Mouse (Mus musculus) kidney, embryonic 15.5 days (tissue): ENCODE data around the gene Pign. TPM values are rescaled to one million over a fixed set of nuclear protein-coding genes. Genes with fewer than 3 reads are reported as not detected.

ENCODE experiments used
- ATAC-seq: fragments of 200-750 bp; cut with Nextera tagmentation; replicated peaks from 2 replicates; pipeline ENCODE4 v1.8.0; 2017; ENCODE audit warnings: moderate TSS enrichment; ENCODE audit not compliant: low FRiP score
- H3K27ac ChIP-seq: fragments of 300-500 bp; sonication (generic); 2 replicates; pipeline ENCODE4 v1.5.1; 2015; ENCODE audit warnings: mild to moderate bottlenecking, inconsistent platforms
- H3K27me3 ChIP-seq: fragments of 300-500 bp; sonication (generic); 2 replicates; pipeline ENCODE4 v1.6.1; 2015; ENCODE audit warnings: inconsistent platforms
- H3K36me3 ChIP-seq: fragments of 300-500 bp; sonication (generic); 2 replicates; pipeline ENCODE4 v1.6.1; 2015; ENCODE audit warnings: inconsistent platforms
- H3K4me1 ChIP-seq: fragments of 300-500 bp; sonication (generic); 2 replicates; pipeline ENCODE4 v1.6.1; 2015; ENCODE audit warnings: inconsistent platforms
- H3K4me2 ChIP-seq: fragments of 300-500 bp; sonication (generic); 2 replicates; pipeline ENCODE4 v1.6.1; 2015; ENCODE audit warnings: moderate library complexity, mild to moderate bottlenecking, inconsistent platforms
- H3K4me3 ChIP-seq: fragments of 300-500 bp; sonication (generic); replicated peaks from 2 replicates; pipeline ENCODE4 v1.5.1; 2015; ENCODE audit warnings: mild to moderate bottlenecking, inconsistent platforms
- H3K9ac ChIP-seq: fragments of 300-500 bp; sonication (generic); 2 replicates; pipeline ENCODE4 v1.6.1; 2015; ENCODE audit warnings: mild to moderate bottlenecking, inconsistent platforms
- H3K9me3 ChIP-seq: fragments of 300-500 bp; sonication (generic); replicated peaks from 2 replicates; pipeline ENCODE4 v1.6.1; 2016; ENCODE audit warnings: inconsistent platforms
- WGBS: fragments of 180-500 bp; shearing (Covaris S2); methylation state at CpG from one replicate; pipeline ENCODE4 v1.1.7; 2015; ENCODE audit warnings: mixed read lengths; 5-methylcytosine and 5-hydroxymethylcytosine counted together
- polyA plus RNA-seq: library from polyadenylated mRNA; unstranded; fragments of >200 nt; fragmentation: Nextera tagmentation; extraction: Ambion mirVana; gene quantifications from 2 replicates; pipeline ENCODE4 v1.2.1, GENCODE M21; 2015

The Pign gene
- polyA plus RNA-seq, 1 experiment from 2014 or later = 14.0 TPM

DNA sequence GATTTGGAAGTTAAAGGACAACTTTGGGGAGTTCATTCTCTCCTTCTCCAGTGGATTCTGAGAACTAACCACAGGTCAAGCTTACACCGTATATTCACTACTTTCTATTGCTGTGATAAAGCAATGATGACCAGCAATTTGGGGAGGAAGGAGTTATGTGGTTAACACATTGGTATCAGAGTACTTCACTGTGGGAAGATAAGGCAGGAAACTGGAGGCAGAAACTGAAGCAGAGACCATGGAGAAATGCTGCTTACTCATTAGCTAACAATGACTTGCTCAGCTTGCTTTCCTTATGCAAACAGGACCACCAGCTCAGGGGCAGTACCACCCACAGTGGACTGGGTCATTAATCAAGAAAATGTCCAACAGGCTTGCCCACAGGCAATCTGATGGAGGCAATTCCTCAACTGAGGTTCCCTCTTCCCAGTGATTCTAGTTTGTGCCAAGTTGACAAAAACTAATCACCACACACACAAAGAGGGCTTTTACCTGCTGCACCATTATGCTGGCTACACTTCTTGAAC lies 108.2 kb downstream of the Pign start:
- Histone ChIP-seq H3K4me2 (no peak overlapping the region), H3K9me3 (no peaks in the 10 kb centered on the region), H3K27me3 (no peaks in the 10 kb centered on the region), H3K4me1 (no peaks in the 10 kb centered on the region), H3K27ac (no peak overlapping the region), H3K4me3 (no peak overlapping the region), H3K36me3 (peaks cover 11% of the 10 kb centered on the region), H3K9ac (no peak overlapping the region)
- WGBS = 33% methylated on average over 1 of the region's 1 CpGs
- ATAC-seq = peak; percentile 86

DNA sequence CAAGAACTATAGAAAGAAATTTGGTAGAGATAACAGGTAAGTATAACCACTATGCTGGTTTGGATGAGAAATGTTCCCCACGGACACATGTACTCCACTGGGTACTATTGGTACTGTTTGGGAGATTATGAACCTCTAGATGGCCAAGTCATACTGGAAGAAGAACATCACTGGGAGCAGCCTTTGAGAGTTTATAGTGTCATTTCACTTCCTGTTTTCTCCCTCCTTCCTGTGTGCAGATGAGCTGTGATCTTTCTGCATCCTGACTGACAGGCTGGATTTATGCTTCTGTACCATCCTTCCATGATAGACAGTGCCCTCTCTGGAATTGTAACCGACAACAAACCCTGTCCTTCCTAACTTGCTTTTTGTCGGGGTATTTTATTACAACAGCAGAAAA lies 110.3 kb downstream of the Pign start:
- Histone ChIP-seq H3K9ac (no peak overlapping the region), H3K9me3 (no peaks in the 10 kb centered on the region), H3K36me3 (peaks cover 11% of the 10 kb centered on the region), H3K4me3 (no peak overlapping the region), H3K27ac (no peak overlapping the region), H3K27me3 (no peaks in the 10 kb centered on the region), H3K4me2 (no peak overlapping the region), H3K4me1 (no peaks in the 10 kb centered on the region)
- 86% methylated on average over 3 of the region's 3 CpGs for WGBS
- no peak for ATAC-seq

DNA sequence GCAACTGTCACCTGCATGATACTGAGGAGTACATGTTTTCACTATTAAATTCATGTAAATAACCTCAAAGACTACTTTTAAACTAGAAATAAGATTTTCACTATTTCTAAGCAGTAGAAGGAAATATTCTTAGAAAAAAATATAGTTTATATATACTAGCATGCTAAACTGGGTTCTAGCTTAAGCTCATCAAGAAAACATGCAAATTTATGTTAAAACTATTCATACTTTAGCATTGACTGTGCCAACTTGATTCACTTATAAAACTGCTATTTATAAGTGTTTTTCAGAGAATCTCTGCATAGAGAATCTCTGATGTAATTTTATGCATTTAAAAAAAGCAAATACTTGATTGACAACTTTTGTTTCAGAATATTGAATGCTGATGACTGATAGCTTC lies 113.3 kb downstream of the Pign start:
- no peak overlapping the region for H3K4me3 ChIP-seq
- no peak for ATAC-seq
- H3K36me3 ChIP-seq = peaks cover 12% of the 10 kb centered on the region
- H3K27me3 ChIP-seq = no peaks in the 10 kb centered on the region
- no peak overlapping the region for H3K9ac ChIP-seq
- no peak overlapping the region for H3K27ac ChIP-seq
- no peaks in the 10 kb centered on the region for H3K9me3 ChIP-seq
- no peaks in the 10 kb centered on the region for H3K4me1 ChIP-seq
- H3K4me2 ChIP-seq = no peak overlapping the region

DNA sequence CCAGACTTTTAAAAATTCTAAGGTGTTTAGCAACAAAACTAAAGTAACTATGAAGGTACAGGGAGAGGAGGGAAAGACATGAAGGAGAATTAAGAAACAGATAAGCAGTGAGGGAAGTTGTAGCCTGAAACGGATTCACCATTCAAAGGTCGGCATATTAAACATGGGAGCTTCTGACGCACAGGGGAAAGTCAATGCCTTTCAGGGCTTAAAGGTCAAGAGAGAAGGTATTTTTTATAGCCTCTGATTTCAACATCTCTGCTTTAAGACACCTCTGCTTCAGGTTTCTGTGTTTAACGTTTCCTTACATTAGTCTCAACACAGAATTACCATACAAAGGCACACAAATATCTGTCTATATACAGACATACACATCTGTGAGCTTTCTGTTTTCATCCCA lies 113.8 kb downstream of the Pign start:
- H3K27ac ChIP-seq = no peak overlapping the region
- 72% methylated on average over 4 of the region's 4 CpGs for WGBS
- H3K4me1 ChIP-seq = no peaks in the 10 kb centered on the region
- no peak for ATAC-seq
- H3K4me2 ChIP-seq = no peak overlapping the region
- H3K27me3 ChIP-seq = no peaks in the 10 kb centered on the region
- peaks cover 11% of the 10 kb centered on the region for H3K36me3 ChIP-seq
- H3K4me3 ChIP-seq = no peak overlapping the region
- H3K9ac ChIP-seq = no peak overlapping the region
- H3K9me3 ChIP-seq = no peaks in the 10 kb centered on the region

DNA sequence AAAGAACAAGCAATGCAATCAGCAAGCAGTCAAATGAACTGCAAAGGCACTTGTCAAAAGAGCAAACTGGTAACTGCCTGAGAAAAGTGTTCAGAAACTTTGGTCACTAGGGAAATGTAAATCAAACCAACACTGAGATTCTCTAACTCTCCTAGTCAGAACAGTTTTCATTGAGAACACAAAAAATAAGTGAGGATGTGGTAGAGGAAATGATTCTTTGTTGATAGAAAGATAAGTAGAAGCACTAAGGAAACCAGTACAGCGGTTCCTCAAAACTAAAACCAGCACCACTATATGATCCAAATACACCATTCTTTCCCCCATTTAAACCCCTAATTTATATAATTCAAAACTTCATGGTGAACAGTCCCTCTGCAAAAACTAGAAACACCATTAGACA lies 120.4 kb downstream of the Pign start:
- no peak for ATAC-seq
- no peak overlapping the region for H3K4me3 ChIP-seq
- H3K27ac ChIP-seq = no peak overlapping the region
- peaks cover 50% of the 10 kb centered on the region for H3K36me3 ChIP-seq
- peaks cover 10% of the 10 kb centered on the region for H3K9me3 ChIP-seq
- no peak overlapping the region for H3K9ac ChIP-seq
- WGBS = 66% methylated on average over 1 of the region's 1 CpGs
- H3K4me2 ChIP-seq = no peak overlapping the region
- H3K4me1 ChIP-seq = no peaks in the 10 kb centered on the region
- no peaks in the 10 kb centered on the region for H3K27me3 ChIP-seq

DNA sequence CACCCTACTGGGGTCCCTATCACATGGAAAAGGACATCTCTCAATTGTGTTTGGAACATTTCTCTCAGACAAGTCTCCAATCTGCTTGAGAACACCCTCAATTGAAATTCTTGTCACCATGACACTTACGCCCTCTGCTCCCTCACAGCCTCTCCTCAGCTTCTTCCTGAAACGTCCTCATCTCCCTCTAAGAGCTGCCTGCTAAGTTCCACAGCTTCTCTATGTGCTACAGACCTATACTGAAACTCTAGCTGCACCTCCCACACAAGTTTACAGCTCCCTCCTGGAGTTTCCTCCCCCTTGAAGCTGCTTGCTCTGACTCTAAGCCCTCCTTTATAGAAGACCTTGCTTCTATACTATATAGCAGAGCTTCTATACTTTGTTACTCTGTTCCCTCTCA lies 139.7 kb downstream of the Pign start:
- 40% methylated on average over 2 of the region's 2 CpGs for WGBS
- no peak overlapping the region for H3K4me3 ChIP-seq
- no peaks in the 10 kb centered on the region for H3K9me3 ChIP-seq
- H3K36me3 ChIP-seq = peaks cover 10% of the 10 kb centered on the region; the same call in 1 of the 2 replicates
- H3K27me3 ChIP-seq = no peaks in the 10 kb centered on the region
- H3K27ac ChIP-seq = no peak overlapping the region
- ATAC-seq = no peak
- H3K4me2 ChIP-seq = no peak overlapping the region
- no peaks in the 10 kb centered on the region for H3K4me1 ChIP-seq
- H3K9ac ChIP-seq = no peak overlapping the region

DNA sequence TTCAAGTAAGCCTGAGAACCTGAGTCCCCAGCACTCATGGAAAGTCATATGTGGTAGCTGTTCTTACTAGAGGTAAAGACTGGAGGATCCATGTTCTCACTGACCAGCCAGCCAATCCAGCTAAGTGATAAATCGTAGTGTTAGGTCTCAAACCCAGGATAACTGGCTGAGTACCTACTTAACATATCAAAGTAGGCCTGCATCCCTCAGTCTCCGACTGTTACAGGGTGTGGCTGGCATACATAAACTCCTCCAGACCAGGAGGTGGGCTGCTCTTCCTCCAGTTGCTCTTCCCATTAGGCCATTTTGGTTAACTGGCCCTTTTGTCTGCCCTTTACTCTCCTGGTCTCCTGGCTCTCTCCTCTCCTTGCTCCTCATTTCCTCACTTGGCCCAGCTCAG lies 141.2 kb downstream of the Pign start:
- Histone ChIP-seq H3K4me1 (no peaks in the 10 kb centered on the region), H3K9ac (no peak overlapping the region), H3K4me3 (no peak overlapping the region), H3K27ac (no peak overlapping the region), H3K9me3 (no peaks in the 10 kb centered on the region), H3K27me3 (no peaks in the 10 kb centered on the region), H3K36me3 (peaks cover 10% of the 10 kb centered on the region; the same call in 1 of the 2 replicates), H3K4me2 (no peak overlapping the region)
- WGBS = 66% methylated on average over 2 of the region's 2 CpGs
- no peak for ATAC-seq

DNA sequence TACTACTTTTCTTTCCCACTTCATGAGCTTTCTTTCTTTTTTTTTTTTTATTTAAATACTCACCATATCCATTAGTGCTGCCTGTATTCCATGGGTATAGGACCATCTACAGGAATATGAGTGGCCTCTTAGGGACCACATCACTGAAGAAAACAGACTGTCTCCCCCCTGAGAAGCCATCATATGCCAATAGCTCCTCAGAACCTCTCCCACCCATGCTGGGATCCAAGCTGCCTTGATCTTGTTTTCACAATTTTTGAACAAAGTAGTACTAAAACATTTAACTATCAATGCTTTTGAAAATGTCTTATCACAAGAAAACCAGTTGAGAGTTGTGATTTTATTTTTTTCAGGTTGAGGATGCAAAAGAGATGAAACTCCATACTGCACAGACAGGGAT lies 145.4 kb downstream of the Pign start:
- Histone ChIP-seq H3K36me3 (peaks cover 10% of the 10 kb centered on the region; the same call in 1 of the 2 replicates), H3K4me2 (no peak overlapping the region), H3K27me3 (no peaks in the 10 kb centered on the region), H3K4me3 (no peak overlapping the region), H3K9me3 (no peaks in the 10 kb centered on the region), H3K9ac (no peak overlapping the region), H3K4me1 (no peaks in the 10 kb centered on the region), H3K27ac (no peak overlapping the region)
- no peak for ATAC-seq

DNA sequence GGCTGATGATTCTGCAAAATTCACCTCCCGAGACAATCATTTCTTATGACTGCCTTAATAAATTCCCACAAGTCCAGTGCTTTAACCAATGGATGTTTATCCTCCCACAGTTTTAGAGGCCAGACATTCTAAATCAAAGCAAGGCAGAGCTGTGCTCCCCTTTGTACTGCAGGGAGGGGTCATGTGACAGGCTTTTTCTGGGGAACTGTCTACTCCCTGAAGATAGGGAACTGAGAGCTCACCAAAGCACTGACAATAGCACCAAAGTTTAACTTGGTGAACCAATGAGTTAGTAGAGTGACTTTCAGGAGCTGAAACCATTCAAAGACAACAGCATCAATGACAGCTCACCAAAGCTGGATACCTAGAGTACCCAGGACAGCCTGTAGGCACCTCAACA lies 156.4 kb downstream of the Pign start:
- no peaks in the 10 kb centered on the region for H3K27me3 ChIP-seq
- H3K27ac ChIP-seq = no peak overlapping the region
- no peak for ATAC-seq
- H3K9ac ChIP-seq = no peak overlapping the region
- H3K4me1 ChIP-seq = no peaks in the 10 kb centered on the region
- 76% methylated on average over 1 of the region's 1 CpGs for WGBS
- H3K36me3 ChIP-seq = no peaks in the 10 kb centered on the region
- H3K4me2 ChIP-seq = no peak overlapping the region
- no peak overlapping the region for H3K4me3 ChIP-seq
- no peaks in the 10 kb centered on the region for H3K9me3 ChIP-seq

DNA sequence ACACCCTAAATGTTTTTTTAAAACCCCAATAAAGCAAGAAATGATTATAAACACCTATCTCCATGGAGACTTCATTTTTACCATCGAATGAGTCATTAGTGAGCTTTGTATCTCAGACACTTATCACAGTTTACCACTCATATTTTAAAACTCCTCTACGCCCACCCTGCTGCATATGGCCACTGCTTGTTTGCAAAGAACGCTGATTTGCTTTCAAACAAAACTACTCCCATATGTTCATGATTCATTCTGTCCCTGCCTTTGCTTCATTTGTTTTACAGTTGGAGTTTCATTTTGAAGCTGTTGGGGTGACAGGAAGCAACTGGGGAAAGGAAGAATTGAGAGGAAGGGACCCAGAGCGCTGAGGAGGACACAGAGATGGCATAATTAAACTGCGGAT lies 170.9 kb downstream of the Pign start:
- H3K9me3 ChIP-seq = no peaks in the 10 kb centered on the region
- WGBS = 81% methylated on average over 5 of the region's 5 CpGs
- H3K27me3 ChIP-seq = no peaks in the 10 kb centered on the region
- no peak overlapping the region for H3K4me2 ChIP-seq
- H3K4me1 ChIP-seq = no peaks in the 10 kb centered on the region
- H3K27ac ChIP-seq = no peak overlapping the region
- no peak overlapping the region for H3K4me3 ChIP-seq
- H3K36me3 ChIP-seq = no peaks in the 10 kb centered on the region
- H3K9ac ChIP-seq = no peak overlapping the region
- ATAC-seq = no peak

DNA sequence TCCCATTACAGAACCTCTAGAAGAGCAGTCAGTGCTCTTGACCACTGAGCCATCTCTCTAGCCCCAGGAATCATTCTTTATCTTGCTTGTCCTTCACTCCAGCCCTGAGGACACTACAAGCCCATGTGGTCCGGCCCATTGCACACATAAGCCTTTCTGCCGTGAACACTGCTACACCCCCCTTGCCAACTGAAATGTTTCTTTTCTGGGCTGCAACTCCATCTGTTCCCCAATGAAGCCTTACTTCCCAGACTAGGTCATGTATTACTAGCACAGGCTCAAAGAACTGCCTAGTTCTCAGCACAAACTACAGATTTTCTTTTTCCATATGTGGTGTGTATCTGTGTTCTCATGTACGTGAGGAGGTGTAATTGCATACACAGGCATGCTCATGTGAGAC lies 174.0 kb downstream of the Pign start:
- H3K4me3 ChIP-seq = no peak overlapping the region
- no peaks in the 10 kb centered on the region for H3K27me3 ChIP-seq
- no peak overlapping the region for H3K27ac ChIP-seq
- no peaks in the 10 kb centered on the region for H3K4me1 ChIP-seq
- 75% methylated on average over 3 of the region's 3 CpGs for WGBS
- H3K9me3 ChIP-seq = no peaks in the 10 kb centered on the region
- no peak overlapping the region for H3K4me2 ChIP-seq
- no peak for ATAC-seq
- H3K36me3 ChIP-seq = no peaks in the 10 kb centered on the region
- H3K9ac ChIP-seq = no peak overlapping the region

DNA sequence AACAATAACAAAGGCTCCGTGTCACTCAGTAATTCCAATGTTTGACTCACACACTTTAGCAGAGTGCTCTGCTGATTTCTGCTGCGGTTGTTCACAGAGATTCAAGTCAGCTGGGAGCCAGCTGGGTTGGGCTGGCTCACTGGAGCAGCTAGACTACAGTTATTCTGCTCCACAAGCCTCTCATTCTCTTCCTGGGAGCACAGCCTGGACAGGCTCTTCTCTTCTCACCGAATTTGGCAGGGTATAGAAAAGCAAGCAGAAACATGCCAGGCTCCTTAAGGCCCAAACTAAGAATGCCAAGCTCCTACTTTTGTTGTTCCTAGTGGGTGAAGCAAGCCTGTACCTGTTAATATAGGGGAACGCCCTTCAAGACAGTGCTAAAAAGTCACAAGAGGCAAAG lies 176.4 kb downstream of the Pign start:
- no peaks in the 10 kb centered on the region for H3K27me3 ChIP-seq
- no peaks in the 10 kb centered on the region for H3K9me3 ChIP-seq
- H3K4me2 ChIP-seq = no peak overlapping the region
- no peaks in the 10 kb centered on the region for H3K36me3 ChIP-seq
- no peak overlapping the region for H3K4me3 ChIP-seq
- 70% methylated on average over 4 of the region's 4 CpGs for WGBS
- no peak for ATAC-seq
- no peak overlapping the region for H3K9ac ChIP-seq
- no peaks in the 10 kb centered on the region for H3K4me1 ChIP-seq
- no peak overlapping the region for H3K27ac ChIP-seq
